23 mouse cellular contexts compared by ENCODE assay signal in genomic region chr10:127002765-127003164, GRCm38 (mm10). TPM values are rescaled to one million over a fixed set of nuclear protein-coding genes. Genes with fewer than 3 reads are reported as not detected.
"Had no signal": no experiment of that assay in that cellular context is flagged by ENCODE, and none has a peak within 500 bp of the region (broad histone marks: within the 10 kb centered on the region; RNA-seq: fewer than 3 reads in every experiment).

No protein-coding gene starts in this region.

- H3K4me2 ChIP-seq: limb, embryonic 12.5 days; limb, embryonic 15.5 days; liver, embryonic 11.5 days; lung, embryonic 14.5 days; midbrain, embryonic 11.5 days; neural tube, embryonic 13.5 days had no signal

- DNase-seq: kidney, adult 18-20 months; kidney, adult 9 months; kidney, postnatal 14 days; kidney, postnatal 4 days; layer of hippocampus, adult 9-11 months; left cerebral cortex, postnatal 4 days; liver, postnatal 0 days; lung, embryonic 14.5 days; midbrain, embryonic 14.5 days; thymus, adult 2 months; thymus, postnatal 14 days had no signal

- H3K4me1 ChIP-seq: neural tube, embryonic 13.5 days had no signal

- H3K4me3 ChIP-seq: limb, embryonic 12.5 days; limb, embryonic 15.5 days; neural tube, embryonic 13.5 days had no signal

- H3K27me3 ChIP-seq: limb, embryonic 12.5 days; limb, embryonic 15.5 days; neural tube, embryonic 13.5 days had no signal

- H3K9ac ChIP-seq: limb, embryonic 12.5 days; limb, embryonic 15.5 days; liver, embryonic 14.5 days; liver, postnatal 0 days; lung, embryonic 14.5 days; neural tube, embryonic 13.5 days had no signal

- ATAC-seq: intestine, embryonic 16.5 days; liver, postnatal 0 days; lung, postnatal 0 days had no signal

- H3K27ac ChIP-seq: limb, embryonic 12.5 days; limb, embryonic 15.5 days; liver, embryonic 14.5 days; macrophage; neural tube, embryonic 13.5 days; stomach, postnatal 0 days had no signal

- H3K9me3 ChIP-seq: limb, embryonic 12.5 days; limb, embryonic 15.5 days; neural tube, embryonic 13.5 days had no signal

RNA-seq across cellular contexts. Expression of gene Avil, which starts 2.3 kb away (rescaled TPM):
- polyA plus RNA-seq: liver, postnatal 0 days; macrophage had no signal

RNA-seq across cellular contexts. Expression of gene Eef1akmt3, which starts 38.5 kb away (rescaled TPM):
- total RNA-seq: megakaryocyte-erythroid progenitor cell, adult 5-6 weeks; midbrain, postnatal 0 days had no signal
- polyA plus RNA-seq: macrophage had no signal
